Mouse (Mus musculus) neutrophil, adult 83 days (primary cell): ENCODE measurements around the gene Bckdk. TPM values are rescaled to one million over a fixed set of nuclear protein-coding genes. Genes with fewer than 3 reads are reported as not detected.

Source experiments
- total RNA-seq, 2 experiments: library from RNA; stranded (reverse); gene quantifications; one replicate each; pipeline ENCODE4 v1.2.4; 2023

Gene Bckdk
- 10 to 100 TPM; 34.8 to 38.6 TPM for total RNA-seq

DNA sequence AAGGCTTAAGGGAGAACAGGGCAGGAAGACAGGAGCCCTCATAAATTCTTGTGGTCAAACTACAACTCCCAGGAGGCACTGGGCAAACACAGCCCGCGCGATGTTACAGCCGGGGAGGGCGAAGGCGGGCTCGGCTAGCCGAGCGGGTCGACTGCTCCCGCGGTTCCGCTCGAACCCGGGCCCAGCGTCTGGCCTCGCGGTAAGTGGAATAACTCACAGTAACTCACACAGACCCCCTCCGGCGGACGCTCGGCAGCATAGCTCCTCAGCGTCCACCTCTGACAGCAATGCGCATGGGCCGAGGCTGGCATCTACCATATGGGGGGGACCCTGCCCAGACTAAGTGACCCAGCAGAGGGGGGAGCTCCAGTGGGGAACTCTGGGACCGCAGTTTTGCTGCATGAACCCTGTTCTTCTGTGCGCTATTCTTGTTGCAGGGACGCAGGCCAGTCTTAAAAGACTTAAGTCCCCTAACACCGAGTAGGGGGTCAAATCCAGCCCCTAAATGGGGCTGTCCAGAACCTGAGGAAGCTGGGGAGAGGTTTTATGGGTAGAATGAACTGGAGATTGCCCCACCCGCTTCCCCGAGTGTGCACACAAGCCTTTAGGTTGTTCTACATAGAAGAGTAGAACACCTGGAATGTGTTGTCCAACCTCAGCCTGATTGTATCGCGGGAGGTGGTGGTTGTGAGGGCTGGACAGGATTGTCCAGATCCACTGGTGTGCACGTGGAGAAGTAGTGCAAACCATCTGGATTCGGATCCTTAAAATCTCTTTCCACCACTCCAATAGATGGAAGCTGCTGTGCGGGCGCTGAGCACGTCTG lies at the start of gene Bckdk:
Bckdk (plus strand) TSS at position 112 of the 826 bp plus-strand sequence.

DNA sequence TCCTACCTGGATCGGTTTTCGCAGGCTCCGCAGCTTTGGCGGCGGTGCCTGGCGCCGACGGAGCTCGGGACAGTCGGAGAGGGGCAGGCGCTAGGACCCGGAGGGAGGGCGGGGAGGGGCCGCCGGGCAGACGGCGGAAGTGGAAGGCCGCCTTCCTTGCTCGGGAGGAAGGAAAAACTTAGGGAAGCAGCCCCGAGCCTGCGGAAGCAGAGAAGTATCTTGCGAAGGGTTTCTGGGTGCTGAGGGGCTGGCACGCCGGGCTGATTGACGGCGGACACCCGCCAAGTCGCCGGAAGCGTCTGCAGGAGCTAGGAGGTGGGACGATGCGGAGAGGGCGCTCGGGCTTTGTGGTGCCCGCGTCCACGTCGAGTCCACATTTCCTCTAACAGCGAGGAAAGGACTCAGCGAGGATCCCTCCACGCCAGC lies 27.8 kb upstream of the Bckdk start, which contains the start of gene Zfp646:
Zfp646 (plus strand) TSS at position 181 of the 426 bp plus-strand sequence.

DNA sequence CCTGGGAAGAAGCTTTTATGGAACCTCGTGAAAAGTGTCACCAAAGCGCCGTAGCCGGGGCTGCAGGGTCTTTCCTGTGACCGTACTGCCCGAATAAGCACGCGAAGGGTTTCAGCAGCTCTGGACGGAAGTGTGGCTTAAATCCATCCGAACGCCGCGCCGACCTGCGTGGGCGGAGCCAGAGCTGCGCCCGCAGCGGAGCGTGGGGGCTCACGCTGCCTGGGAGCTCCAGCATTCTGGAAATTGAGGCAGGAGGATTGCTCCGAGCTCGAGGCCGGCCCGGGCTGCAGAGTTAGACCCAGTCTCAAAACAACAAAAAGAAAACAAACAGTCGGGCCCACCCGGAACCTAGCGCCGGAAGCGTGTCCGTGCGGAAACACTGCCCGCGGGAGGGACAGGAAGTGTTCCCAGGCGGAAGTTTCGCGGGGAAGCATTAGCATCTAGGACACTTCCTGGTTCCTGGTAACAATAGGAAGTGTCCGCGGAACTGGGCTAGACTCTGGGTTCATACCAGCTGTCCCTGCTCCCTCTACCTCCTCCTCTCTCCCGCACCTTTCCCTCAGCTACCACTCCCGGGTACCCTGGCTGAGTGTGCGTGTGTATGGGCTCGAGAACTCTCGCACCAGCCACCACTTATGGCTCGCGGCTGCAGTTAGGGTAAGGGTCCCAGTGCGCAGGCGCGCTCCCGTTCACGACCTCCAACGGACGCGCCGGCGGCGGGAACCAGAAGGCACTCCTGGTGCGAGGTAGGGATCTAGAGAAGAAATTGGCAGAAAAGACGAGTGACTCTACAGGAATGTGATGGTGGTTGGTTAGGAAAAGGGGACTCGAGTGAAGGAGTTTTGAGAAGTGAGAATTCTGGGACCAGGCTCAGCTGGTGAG lies 27.2 kb upstream of the Bckdk start, which contains the start of gene Zfp668:
Zfp668 (minus strand) TSS at position 362 of the 882 bp plus-strand sequence.

DNA sequence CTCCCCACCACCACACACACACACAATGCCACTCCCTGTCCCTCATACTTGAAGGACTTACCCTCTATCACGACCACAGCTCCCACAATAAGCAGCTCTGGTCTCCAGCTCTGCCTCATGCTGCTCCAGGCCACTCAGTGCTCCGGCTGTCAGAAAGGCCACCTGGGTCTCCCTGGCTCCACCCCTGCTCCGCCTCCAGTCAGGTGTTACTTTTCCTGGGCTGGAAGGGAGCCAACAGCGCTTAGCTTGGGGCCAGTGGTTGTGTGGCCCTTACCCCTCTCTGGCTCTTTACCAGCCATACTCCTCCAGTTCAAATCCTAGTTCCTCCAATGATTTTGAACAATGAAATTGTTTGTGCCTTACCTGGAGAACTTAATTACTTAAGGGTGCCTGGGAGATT lies 13.1 kb upstream of the Bckdk start, which contains the start of gene Prss53:
Prss53 (minus strand) TSS at position 173 of the 400 bp plus-strand sequence.

DNA sequence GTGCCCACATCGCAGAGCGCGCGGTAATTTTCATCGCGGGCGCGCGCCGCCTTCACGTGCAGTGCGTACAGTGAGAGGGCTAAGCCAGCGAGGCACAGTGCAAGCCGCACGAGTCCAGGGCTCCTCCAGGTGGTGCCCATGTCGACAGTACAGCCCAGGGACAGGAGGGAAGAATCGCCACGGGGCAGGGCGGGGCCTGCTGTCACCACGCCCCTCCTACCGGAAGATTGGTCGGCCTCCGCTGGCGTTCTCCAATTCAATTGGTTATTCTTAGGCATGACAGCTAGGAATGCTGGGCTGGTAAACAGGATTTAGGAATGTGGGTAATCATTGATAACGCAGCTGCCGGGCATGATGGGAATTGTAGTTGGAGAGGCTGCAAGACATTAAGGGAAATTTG lies 8.4 kb upstream of the Bckdk start, which contains the start of the genes Gm21974 and Vkorc1:
Gm21974 (minus strand) TSS at position 13 of the 400 bp plus-strand sequence.
Vkorc1 (minus strand) TSS at position 176 of the 400 bp plus-strand sequence.

DNA sequence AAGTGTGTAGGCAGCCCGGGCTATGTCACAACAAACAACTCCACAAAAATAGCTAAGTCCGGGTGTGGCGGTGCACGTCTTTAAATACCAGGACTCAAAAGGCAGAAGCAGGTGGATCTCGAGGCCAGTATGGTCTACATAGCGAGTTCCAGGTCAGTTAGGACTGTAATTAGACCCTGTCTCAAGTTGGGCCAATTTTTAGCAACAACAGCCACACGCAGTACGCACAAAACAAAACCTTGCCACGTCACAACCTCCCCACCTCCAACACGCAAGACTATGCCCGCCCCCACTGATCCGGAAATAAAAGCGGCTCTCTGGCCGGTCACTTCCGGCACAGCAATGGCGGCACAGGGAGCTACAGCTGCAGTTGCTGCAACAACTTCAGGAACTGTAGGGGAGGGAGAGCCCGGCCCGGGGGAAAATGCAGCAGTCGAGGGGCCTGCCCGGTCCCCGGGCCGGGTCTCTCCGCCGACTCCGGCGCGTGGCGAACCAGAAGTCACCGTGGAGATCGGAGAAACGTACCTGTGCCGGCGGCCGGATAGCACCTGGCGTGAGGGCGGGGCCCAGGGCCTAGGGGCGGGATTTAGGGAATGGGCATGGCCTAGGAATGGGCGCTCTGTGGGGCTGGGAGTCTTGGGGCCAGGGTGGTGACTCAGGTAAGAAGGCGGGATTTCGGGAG lies 8.4 kb downstream of the Bckdk start, which contains the start of gene Kat8:
Kat8 (plus strand) TSS at position 327 of the 682 bp plus-strand sequence.

DNA sequence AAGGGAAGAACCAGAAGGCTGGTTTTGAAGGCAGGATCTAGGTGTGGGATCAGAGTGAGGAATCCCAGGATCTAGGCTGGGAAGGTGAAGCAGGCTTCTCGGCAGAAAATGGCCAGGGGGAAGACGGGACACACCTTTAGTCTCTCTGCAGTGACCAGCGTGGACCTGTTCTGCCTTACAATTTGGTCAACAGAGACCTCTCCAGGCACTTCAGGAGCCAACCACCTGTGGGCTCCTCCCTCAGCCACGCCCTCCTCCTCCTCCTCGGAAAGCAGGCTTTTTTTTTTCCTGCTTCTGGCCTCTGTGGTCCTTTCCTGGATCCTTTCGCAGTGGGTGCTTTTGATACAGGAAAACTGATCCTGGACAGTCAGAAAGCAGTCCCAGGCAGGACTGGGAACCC lies 26.0 kb downstream of the Bckdk start, which contains the start of gene Prss8:
Prss8 (minus strand) TSS at position 182 of the 400 bp plus-strand sequence.

DNA sequence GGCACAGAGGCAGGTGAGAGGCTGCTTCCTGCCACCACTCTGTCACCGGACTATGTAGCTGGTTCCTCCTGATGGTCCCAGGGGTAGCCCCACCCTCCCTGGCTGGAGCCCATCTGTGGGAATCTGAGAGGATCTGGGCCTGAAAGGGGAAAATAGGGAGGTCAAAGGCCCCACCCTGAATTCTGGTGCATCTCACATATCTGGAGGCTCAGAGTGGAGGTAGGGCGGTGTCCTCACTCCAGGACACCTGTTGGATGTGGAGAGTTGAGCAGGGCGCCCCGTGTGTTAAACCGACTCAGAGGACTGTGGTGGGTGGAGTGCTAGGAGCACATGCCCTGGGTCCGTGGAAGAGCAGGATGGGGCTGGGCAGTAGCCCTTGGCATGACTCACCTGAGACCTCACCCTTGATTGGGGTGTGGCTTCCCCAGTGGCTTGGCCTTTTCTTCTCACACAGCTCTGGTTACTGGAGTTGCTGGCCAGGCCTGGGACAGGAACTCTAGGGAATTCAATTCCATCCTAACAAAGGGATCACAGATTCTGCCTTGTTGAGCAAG lies 42.7 kb downstream of the Bckdk start, which contains the start of gene Prss36:
Prss36 (minus strand) TSS at position 256 of the 554 bp plus-strand sequence.

Other genes with a start within 250 kb of the Bckdk start
- 10 to 100 TPM; 30.6 to 36.2 TPM for gene Bcl7c, start 195.1 kb upstream of the Bckdk start, total RNA-seq
- not detected for gene Ctf1, start 191.3 kb upstream of the Bckdk start, total RNA-seq
- gene Ctf2, start 171.9 kb upstream of the Bckdk start, total RNA-seq: not detected
- 1 to 10 TPM; 6.9 to 7.8 TPM for gene Fbxl19, start 159.5 kb upstream of the Bckdk start, total RNA-seq
- 10 to 100 TPM; 24.9 to 29.0 TPM for gene Orai3, start 134.3 kb upstream of the Bckdk start, total RNA-seq
- 10 to 100 TPM; 32.0 to 36.0 TPM for gene Setd1a, start 127.4 kb upstream of the Bckdk start, total RNA-seq
- 1 to 10 TPM in 1 of 2 experiments, not detected in 1; 1.4 TPM for gene Gm49388, start 118.5 kb upstream of the Bckdk start, total RNA-seq
- 10 to 100 TPM; 12.2 to 15.5 TPM for gene Hsd3b7, start 103.5 kb upstream of the Bckdk start, total RNA-seq
- 10 to 100 TPM; 62.6 to 67.6 TPM for gene Stx4a, start 79.8 kb upstream of the Bckdk start, total RNA-seq
- gene Stx1b, start 79.5 kb upstream of the Bckdk start, total RNA-seq: under 1 TPM in 1 of 2 experiments, not detected in 1; 0.07 TPM
- 10 to 100 TPM; 38.2 to 43.4 TPM for gene Zfp646, start 27.9 kb upstream of the Bckdk start, total RNA-seq
- 1 to 10 TPM; 6.5 to 7.0 TPM for gene Zfp668, start 27.3 kb upstream of the Bckdk start, total RNA-seq
- gene Prss53, start 13.1 kb upstream of the Bckdk start, total RNA-seq: under 1 TPM; 0.20 to 0.24 TPM
- gene Gm21974, start 8.6 kb upstream of the Bckdk start, total RNA-seq: not detected
- gene Vkorc1, start 8.5 kb upstream of the Bckdk start, total RNA-seq: 10 to 100 TPM in 1 of 2 experiments, 1 to 10 TPM in 1; 8.8 to 11.9 TPM
- 10 to 100 TPM; 17.9 to 18.5 TPM for gene Kat8, start 8.4 kb downstream of the Bckdk start, total RNA-seq
- not detected for gene Prss8, start 26.0 kb downstream of the Bckdk start, total RNA-seq
- gene Prss36, start 42.6 kb downstream of the Bckdk start, total RNA-seq: under 1 TPM in 1 of 2 experiments, not detected in 1; 0.57 TPM
- 100 to 1,000 TPM; 337 to 395 TPM for gene Fus, start 63.4 kb downstream of the Bckdk start, total RNA-seq
- 10 to 100 TPM; 57.7 to 66.8 TPM for gene Pycard, start 89.8 kb downstream of the Bckdk start, total RNA-seq
- under 1 TPM; 0.31 to 0.75 TPM for gene Trim72, start 99.9 kb downstream of the Bckdk start, total RNA-seq
- 100 to 1,000 TPM; 774 to 879 TPM for gene Itgam, start 158.6 kb downstream of the Bckdk start, total RNA-seq
- 10 to 100 TPM in 1 of 2 experiments, 1 to 10 TPM in 1; 4.9 to 20.5 TPM for gene Gm49368, start 158.6 kb downstream of the Bckdk start, total RNA-seq
- 10 to 100 TPM; 11.8 to 14.7 TPM for gene Itgax, start 225.5 kb downstream of the Bckdk start, total RNA-seq